Mouse (Mus musculus) heart, adult 2 months (tissue): ENCODE measurements around the gene Ell2.

Source experiments
- CTCF ChIP-seq: fragments of 200-600 bp; IDR thresholded peaks from 2 replicates; pipeline ENCODE4 v1.8.1; 2022; ENCODE audit warnings: antibody characterized with exemption, mild to moderate bottlenecking, moderate library complexity
- POLR2A ChIP-seq: fragments of 200-500 bp; IDR thresholded peaks from 2 replicates; pipeline ENCODE4 v1.6.1; 2011; ENCODE audit warnings: mild to moderate bottlenecking, low read depth, low read length, control low read depth; ENCODE audit not compliant: insufficient read depth

GRCm38 (mm10) chr13:75706882-75707816, 592 bp downstream of the Ell2 start:
- peak; percentile 86 for TF ChIP-seq POLR2A
- TF ChIP-seq CTCF: peak; percentile 7; the same call in 1 of the 2 replicates
